Mouse (Mus musculus): ENCODE measurements around the gene Hdgfl3. TPM values are rescaled to one million over a fixed set of nuclear protein-coding genes. Genes with fewer than 3 reads are reported as not detected.

Gene Hdgfl3
- polyA plus RNA-seq, 1 experiment, result 3.1 TPM

- Histone ChIP-seq H3K27ac (replicated peaks; ENCODE audit: low read depth, low read length) (no peak overlapping the region), H3K4me3 (ENCODE audit: insufficient read depth, low read depth, low read length) (peak overlapping the region; percentile 85), H3K4me1 (ENCODE audit: control insufficient read depth, insufficient read depth, insufficient read length, low read length) (no peaks in the 10 kb centered on the region)
Measured at GRCm38 (mm10) chr7:81932521-81933045, 1.7 kb downstream of the Hdgfl3 start.

- no peak overlapping the region for H3K4me3 ChIP-seq (ENCODE audit: insufficient read depth, low read depth, low read length)
- no peak overlapping the region for H3K27ac ChIP-seq (replicated peaks; ENCODE audit: low read depth, low read length)
- H3K4me1 ChIP-seq (ENCODE audit: control insufficient read depth, insufficient read depth, insufficient read length, low read length), result no peaks in the 10 kb centered on the region
Measured at GRCm38 (mm10) chr7:81928998-81929397, 5.3 kb downstream of the Hdgfl3 start.

GRCm38 (mm10) chr7:81921379-81921952 lies 12.8 kb downstream of the Hdgfl3 start:
- H3K4me3 ChIP-seq (ENCODE audit: insufficient read depth, low read depth, low read length), result no peak overlapping the region
- no peaks in the 10 kb centered on the region for H3K4me1 ChIP-seq (ENCODE audit: control insufficient read depth, insufficient read depth, insufficient read length, low read length)
- no peak overlapping the region for H3K27ac ChIP-seq (replicated peaks; ENCODE audit: low read depth, low read length)

GRCm38 (mm10) chr7:81920314-81920713 lies 14.0 kb downstream of the Hdgfl3 start:
- Histone ChIP-seq H3K4me1 (ENCODE audit: control insufficient read depth, insufficient read depth, insufficient read length, low read length) (no peaks in the 10 kb centered on the region), H3K27ac (replicated peaks; ENCODE audit: low read depth, low read length) (no peak overlapping the region), H3K4me3 (ENCODE audit: insufficient read depth, low read depth, low read length) (no peak overlapping the region)

- no peaks in the 10 kb centered on the region for H3K4me1 ChIP-seq (ENCODE audit: control insufficient read depth, insufficient read depth, insufficient read length, low read length)
- H3K27ac ChIP-seq (replicated peaks; ENCODE audit: low read depth, low read length), result no peak overlapping the region
- no peak overlapping the region for H3K4me3 ChIP-seq (ENCODE audit: insufficient read depth, low read depth, low read length)
Measured at GRCm38 (mm10) chr7:81918316-81918715, 16.0 kb downstream of the Hdgfl3 start.

GRCm38 (mm10) chr7:81904926-81905325 lies 29.3 kb downstream of the Hdgfl3 start:
- no peak overlapping the region for H3K4me3 ChIP-seq (ENCODE audit: insufficient read depth, low read depth, low read length)
- no peak overlapping the region for H3K27ac ChIP-seq (replicated peaks; ENCODE audit: low read depth, low read length)
- no peaks in the 10 kb centered on the region for H3K4me1 ChIP-seq (ENCODE audit: control insufficient read depth, insufficient read depth, insufficient read length, low read length)

GRCm38 (mm10) chr7:81904094-81904493 lies 30.2 kb downstream of the Hdgfl3 start:
- H3K4me3 ChIP-seq (ENCODE audit: insufficient read depth, low read depth, low read length), result no peak overlapping the region

GRCm38 (mm10) chr7:81899361-81899760 lies 34.9 kb downstream of the Hdgfl3 start:
- no peaks in the 10 kb centered on the region for H3K4me1 ChIP-seq (ENCODE audit: control insufficient read depth, insufficient read depth, insufficient read length, low read length)
- no peak overlapping the region for H3K4me3 ChIP-seq (ENCODE audit: insufficient read depth, low read depth, low read length)
- H3K27ac ChIP-seq (replicated peaks; ENCODE audit: low read depth, low read length), result no peak overlapping the region

More at GRCm38 (mm10) chr7:81904094-81904493, 30.2 kb downstream of the Hdgfl3 start:
- H3K4me1 ChIP-seq (ENCODE audit: control insufficient read depth, insufficient read depth, insufficient read length, low read length), result no peaks in the 10 kb centered on the region
- no peak overlapping the region for H3K27ac ChIP-seq (replicated peaks; ENCODE audit: low read depth, low read length)

- no peak overlapping the region for H3K4me3 ChIP-seq (ENCODE audit: insufficient read depth, low read depth, low read length)
- H3K27ac ChIP-seq (replicated peaks; ENCODE audit: low read depth, low read length), result no peak overlapping the region
- no peaks in the 10 kb centered on the region for H3K4me1 ChIP-seq (ENCODE audit: control insufficient read depth, insufficient read depth, insufficient read length, low read length)
Measured at GRCm38 (mm10) chr7:81885128-81885527, 49.1 kb downstream of the Hdgfl3 start.

- no peak overlapping the region for H3K4me3 ChIP-seq (ENCODE audit: insufficient read depth, low read depth, low read length)
Measured at GRCm38 (mm10) chr7:81881600-81881999, 52.7 kb downstream of the Hdgfl3 start.

GRCm38 (mm10) chr7:81880797-81881196 lies 53.5 kb downstream of the Hdgfl3 start:
- H3K4me1 ChIP-seq (ENCODE audit: control insufficient read depth, insufficient read depth, insufficient read length, low read length), result no peaks in the 10 kb centered on the region
- H3K27ac ChIP-seq (replicated peaks; ENCODE audit: low read depth, low read length), result no peak overlapping the region
- H3K4me3 ChIP-seq (ENCODE audit: insufficient read depth, low read depth, low read length), result no peak overlapping the region

More at GRCm38 (mm10) chr7:81881600-81881999, 52.7 kb downstream of the Hdgfl3 start:
- Histone ChIP-seq H3K27ac (replicated peaks; ENCODE audit: low read depth, low read length) (no peak overlapping the region), H3K4me1 (ENCODE audit: control insufficient read depth, insufficient read depth, insufficient read length, low read length) (no peaks in the 10 kb centered on the region)

GRCm38 (mm10) chr7:81880286-81880685 lies 54.0 kb downstream of the Hdgfl3 start:
- Histone ChIP-seq H3K4me3 (ENCODE audit: insufficient read depth, low read depth, low read length) (no peak overlapping the region), H3K4me1 (ENCODE audit: control insufficient read depth, insufficient read depth, insufficient read length, low read length) (no peaks in the 10 kb centered on the region), H3K27ac (replicated peaks; ENCODE audit: low read depth, low read length) (no peak overlapping the region)

GRCm38 (mm10) chr7:81875372-81875771 lies 58.9 kb downstream of the Hdgfl3 start:
- no peak overlapping the region for H3K27ac ChIP-seq (replicated peaks; ENCODE audit: low read depth, low read length)
- H3K4me3 ChIP-seq (ENCODE audit: insufficient read depth, low read depth, low read length), result no peak overlapping the region
- no peaks in the 10 kb centered on the region for H3K4me1 ChIP-seq (ENCODE audit: control insufficient read depth, insufficient read depth, insufficient read length, low read length)

GRCm38 (mm10) chr7:81874636-81875035 lies 59.6 kb downstream of the Hdgfl3 start:
- no peak overlapping the region for H3K27ac ChIP-seq (replicated peaks; ENCODE audit: low read depth, low read length)
- no peaks in the 10 kb centered on the region for H3K4me1 ChIP-seq (ENCODE audit: control insufficient read depth, insufficient read depth, insufficient read length, low read length)
- H3K4me3 ChIP-seq (ENCODE audit: insufficient read depth, low read depth, low read length), result no peak overlapping the region

GRCm38 (mm10) chr7:81873807-81874206 lies 60.5 kb downstream of the Hdgfl3 start:
- Histone ChIP-seq H3K27ac (replicated peaks; ENCODE audit: low read depth, low read length) (no peak overlapping the region), H3K4me3 (ENCODE audit: insufficient read depth, low read depth, low read length) (no peak overlapping the region), H3K4me1 (ENCODE audit: control insufficient read depth, insufficient read depth, insufficient read length, low read length) (no peaks in the 10 kb centered on the region)

- Histone ChIP-seq H3K27ac (replicated peaks; ENCODE audit: low read depth, low read length) (no peak overlapping the region), H3K4me1 (ENCODE audit: control insufficient read depth, insufficient read depth, insufficient read length, low read length) (no peaks in the 10 kb centered on the region), H3K4me3 (ENCODE audit: insufficient read depth, low read depth, low read length) (no peak overlapping the region)
Measured at GRCm38 (mm10) chr7:81872493-81873013, 61.7 kb downstream of the Hdgfl3 start.

Data from brown adipose tissue, adult 24 weeks (tissue).